Mouse (Mus musculus) spleen, postnatal 4 days (tissue): ENCODE results near the gene Npy4r.
A peak's percentile ranks its signal among the peaks of the same experiment; 100 is the strongest.

ENCODE experiments used
- DNase-seq, 2 experiments: peaks; one replicate each; pipeline ENCODE4 v3.0.0; 2022; ENCODE audit warnings: low spot score in 2 of 2

The Npy4r gene

DNA sequence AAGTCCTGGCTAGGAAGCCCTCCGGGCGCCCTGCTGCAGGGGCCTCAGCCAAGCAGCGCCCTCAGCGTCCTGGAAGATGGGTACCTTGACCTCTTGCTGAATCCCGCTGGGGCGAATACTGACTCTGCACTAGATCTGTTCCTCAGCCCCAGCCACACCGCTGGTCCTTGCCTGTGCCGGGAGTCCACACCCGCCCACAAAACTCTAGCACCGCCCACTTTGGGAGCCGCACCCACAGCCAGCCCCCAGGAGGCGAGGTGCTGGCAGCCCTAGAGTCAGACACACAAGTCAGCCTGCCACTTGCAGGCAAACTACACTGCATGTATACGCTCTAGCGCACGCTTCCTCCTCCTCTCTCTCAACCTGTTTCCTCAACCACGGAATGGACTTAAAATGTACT is at the start of gene Npy4r:
Gene Npy4r, minus strand, starts transcription at position 148 of the 400 bp plus-strand sequence.
- DNase-seq = no peak

DNA sequence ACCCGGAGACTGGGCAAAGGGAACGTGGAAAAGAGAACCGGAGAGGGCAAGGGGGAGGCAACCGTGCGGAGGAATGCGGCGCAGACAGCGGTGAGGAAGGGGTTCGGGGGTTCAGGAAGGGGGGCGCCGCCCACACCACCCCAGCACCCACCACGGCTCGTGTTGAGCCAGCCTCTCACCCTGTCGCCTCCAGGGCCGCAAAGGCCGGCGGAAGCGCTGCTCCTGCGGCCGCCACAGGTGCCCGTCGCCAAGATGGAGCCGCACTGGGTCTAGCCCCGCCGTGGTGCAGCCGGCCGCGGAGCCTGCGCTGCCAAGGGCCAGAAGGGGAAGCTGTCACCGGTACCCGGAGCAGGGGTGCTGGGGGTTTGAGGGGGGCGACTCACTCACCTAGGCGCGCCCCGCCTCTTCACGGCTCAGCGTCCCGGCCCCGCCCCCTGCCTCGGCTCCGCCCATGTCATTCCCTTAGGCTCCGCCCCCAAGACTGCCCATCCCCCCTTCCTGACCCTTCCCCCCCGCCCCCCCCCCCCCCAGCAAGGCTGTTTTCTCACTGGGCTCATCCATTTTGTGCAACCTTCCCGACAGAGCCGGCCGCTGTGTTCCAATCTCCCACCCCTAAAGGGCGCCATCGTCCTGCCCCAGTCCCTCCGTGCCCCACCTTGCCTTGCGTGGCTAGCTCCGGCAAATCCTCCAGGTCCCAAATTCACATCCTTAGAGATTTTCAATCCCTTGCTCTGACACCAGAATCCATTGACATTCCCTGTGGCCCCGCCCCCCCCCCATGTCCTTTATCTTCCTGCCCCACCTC is 49.1 kb upstream of the Npy4r start, which contains the start of gene Gprin2:
Gene Gprin2, minus strand, starts transcription at position 423 of the 805 bp plus-strand sequence.
- DNase-seq = peak in 1 of 2 experiments; percentile 67

DNA sequence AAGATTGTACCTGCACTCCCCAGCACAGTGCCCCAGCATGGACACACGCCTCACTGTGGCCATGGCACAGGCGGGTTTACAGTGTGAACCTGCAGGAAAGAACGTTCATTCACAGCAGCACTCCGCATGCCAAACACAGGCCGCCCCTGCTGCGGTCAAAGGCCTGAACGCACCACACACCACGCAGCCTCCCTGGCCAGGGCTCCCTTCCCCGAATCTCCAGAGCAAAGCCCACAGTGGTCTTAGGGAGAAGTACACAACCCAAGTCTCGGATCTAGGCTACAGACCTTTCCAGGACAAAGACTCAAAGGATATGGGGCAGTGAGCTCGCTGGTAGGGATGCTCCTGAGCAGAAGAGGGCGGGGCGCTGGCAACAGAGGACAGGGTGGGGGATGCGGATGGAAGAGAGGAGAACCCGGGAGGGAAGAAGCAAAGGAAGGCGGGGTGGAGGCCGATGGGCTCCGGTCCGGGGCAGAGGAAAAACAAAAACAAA is 48.5 kb upstream of the Npy4r start:
- DNase-seq = no peak

DNA sequence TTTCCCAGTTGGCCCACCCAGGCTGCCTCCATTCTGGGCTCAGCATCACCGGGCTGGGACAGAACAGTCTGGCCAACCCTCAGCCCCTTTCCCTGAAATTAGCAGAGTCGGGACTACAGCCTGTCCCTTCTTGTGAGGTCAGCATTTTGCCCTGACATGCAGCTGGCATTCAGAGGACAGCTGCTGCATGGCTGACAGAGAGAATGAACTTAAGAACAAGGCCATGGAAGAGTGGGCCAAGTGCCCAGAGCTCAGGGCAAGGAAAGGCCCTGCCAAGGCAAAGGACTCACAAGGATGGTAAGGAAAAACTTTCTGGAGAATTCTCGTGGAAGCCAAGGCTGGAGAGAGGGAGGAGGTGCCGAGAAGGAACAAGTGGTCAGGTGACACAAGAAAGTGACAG is 44.4 kb upstream of the Npy4r start:
- no peak for DNase-seq

DNA sequence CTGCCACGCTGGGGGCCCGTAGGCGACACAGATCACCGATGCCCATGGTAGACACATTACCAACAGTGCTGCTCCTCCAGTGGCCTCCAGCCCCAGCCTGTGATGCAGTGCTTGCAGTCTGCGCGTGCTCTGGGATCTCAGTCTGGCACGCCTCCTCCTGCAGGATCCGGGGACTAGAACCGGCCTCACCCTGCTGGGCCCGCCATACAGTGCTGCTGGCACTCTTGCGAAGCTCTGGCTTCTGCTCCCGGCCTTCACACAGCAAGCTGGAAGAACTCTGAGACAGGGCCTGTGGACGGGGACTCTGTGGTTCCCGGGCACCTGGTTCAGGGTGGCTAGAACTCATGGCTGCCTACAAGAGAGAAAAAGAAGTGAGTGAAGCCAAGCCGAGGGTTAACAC is 43.2 kb upstream of the Npy4r start:
- DNase-seq = no peak

DNA sequence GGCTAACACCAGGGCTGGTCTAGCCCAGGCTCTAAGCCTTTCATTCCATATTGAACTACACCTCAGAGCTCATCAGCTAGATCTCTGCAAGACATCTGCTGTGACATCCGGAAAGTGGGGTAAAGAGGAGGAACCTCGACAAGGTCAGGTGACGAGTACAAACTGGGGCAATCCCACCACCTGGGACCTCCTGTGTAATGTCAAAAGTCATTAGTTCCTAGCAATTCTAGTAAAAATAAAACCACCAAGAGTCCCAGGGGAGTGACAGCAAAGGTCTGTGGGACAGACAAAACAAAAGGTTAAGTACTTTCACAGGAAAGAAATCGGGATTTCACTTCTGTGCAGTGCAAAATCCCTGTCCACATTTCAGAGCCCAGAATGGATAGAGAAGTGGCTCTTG is 41.6 kb upstream of the Npy4r start:
- no peak for DNase-seq

DNA sequence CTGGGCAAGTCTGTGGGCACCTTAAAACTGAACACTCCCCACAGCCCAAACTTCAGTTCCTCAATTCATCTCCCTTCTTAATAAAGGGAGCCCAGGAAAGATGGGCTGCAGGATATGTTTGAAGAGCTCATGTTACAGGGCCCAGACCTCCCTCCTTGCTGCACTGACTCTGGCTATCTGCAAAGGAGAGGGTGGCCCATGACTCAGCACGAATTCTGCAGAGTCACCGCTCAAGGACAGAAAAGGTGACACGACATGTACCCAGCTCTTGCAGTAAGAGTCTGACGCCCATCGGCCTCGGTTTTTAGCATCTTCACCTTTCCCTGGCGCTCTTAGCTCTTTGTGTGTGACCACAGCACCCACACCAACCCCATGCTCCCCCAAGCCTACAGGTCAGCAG is 38.1 kb upstream of the Npy4r start:
- no peak for DNase-seq

DNA sequence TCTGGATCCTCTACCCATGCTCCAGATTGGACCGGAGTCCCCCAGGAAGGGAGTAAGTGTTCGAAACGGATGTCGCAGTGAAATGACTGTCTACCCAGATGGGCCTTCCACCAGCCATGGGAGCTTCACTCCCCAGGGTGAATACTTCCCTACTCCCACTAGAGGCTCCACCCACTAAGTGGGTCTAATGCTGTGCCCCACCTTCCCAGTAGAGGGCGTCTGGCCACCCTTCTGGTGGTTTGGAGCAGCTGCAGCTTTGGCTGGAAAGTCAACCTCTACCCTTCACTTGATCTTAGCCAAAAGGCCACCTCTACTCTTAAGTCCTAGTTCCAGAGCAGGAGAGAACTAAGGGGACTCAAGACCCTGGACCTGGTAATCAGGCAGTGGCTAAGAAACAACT is 36.3 kb upstream of the Npy4r start:
- peak; percentile 49 to 69 for DNase-seq

DNA sequence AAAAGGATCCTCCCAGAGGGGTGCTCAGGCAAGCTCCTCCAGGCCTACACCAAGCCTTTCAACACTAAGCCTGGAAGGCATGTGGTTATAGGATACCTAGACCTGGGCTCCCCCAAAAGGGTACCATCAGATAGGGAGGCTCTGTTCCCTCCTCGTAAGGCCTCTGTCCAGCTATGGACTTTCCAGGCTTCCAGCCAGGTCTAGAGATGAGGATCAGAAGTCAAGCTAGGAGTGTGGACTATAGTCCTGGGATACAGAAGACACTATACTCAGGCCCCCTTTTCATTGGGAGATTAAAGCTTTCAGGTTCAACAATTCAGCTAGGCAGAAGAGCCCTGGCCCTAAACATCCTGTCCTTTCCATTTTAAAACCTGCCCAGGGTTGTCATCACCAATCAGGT is 30.8 kb upstream of the Npy4r start:
- DNase-seq = no peak

DNA sequence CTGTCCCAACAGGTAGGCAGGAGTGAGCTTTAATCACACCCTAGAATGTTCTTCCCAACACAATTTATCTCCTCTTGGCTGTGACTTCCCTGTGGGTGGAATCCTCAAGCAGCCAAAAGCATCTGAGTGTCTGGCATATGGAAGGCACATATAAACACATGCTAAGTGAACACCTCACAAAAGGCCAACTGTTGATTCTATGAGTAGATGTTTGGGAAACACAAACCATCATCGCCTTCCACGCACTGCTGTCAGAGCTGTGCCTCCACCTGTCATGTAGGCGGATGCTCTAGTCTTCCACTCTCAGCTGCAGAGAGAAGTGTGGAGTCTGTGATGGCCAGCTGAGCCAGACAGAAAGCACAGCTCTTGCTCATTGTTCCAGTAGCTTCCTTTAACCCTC is 27.1 kb upstream of the Npy4r start:
- no peak for DNase-seq

DNA sequence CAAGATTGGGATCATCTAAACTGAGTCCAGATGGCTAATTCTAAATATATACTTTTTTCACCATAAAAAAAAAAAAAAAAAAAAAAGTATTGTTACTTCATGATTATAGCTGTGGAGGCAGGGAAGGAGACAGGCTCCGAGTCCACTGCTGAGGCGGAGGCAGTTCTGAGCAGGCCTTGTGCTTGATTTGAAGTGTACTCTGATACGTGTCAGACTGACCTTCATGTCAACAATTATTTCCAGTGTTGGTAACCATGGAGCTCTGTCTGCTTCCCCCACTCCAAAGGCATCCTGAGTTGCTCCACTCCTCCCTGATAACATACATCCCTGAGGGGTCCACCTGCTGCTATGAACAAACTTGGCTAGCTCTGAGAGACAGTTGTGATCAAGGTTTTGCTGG is 18.8 kb upstream of the Npy4r start:
- no peak for DNase-seq

DNA sequence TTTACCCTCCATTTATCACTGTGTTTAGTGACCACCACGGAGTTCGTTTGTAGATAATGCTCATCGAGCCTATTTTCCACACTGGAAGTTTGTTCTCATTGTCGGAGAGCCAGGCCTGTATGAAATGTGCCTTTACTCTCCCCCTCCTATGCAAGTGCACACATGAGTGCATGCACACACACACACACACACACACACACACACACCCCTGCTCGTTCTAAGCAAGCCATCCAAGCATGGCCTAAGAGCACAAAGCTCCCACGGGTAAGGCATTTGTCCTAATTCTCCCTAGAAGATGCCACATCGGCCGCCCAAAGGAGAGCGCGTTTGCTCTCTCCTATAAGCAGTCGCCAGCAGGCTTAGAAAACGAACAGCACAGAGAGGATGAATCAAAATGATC is 3.5 kb upstream of the Npy4r start:
- no peak for DNase-seq

DNA sequence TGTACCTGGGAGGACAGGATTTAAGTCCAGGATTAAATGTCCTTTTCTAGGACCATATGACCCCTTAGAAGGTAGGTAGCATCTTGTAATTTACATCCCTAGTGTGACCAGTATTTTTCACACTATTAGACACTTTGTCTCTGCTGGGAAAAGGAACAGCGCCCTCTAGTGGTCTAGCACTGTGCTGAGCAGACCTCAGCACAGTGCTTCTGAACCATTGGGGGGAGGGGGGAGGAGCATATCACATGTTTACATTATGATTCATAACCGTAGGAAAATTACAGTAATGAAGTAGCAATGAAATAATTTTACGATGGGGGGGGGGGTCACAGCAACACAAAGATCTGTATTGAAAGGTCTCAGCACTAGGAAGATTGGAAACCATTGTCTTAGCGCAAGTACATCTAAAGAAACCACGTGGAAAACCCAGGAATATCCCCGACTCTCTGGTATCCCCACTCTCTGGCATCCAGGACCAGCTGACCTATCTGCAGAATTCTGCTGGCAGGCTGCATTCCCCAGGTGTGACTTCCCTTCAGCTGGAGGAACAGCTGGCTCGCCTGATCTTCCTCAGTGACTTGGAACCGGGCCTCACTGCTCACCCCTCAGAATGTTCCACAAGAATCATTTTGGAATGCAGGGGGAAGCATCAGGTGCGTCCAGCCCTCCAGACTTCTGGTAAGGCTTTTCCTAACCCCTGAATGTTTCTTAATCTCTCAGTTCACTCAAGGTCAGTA is 2.5 kb upstream of the Npy4r start:
- no peak for DNase-seq

DNA sequence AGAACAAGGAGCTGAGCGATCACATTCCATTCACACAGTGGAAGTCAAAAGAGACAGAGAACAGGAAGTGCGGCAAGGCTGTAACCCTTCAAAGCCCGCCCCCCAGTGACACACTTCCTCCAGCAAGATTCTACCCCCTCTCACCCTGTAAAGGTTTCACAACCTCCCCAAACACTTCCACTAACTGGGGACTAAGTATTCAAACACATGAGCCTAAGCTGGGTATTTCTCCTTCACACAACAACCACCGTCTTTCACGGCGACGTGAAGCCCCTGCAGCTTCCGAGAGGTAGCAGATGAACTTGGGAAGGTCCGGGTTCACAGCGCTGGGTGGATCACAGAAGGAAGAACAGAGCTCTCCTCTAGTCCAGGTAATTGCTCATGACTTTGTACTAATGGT is 9.4 kb downstream of the Npy4r start:
- DNase-seq = no peak

DNA sequence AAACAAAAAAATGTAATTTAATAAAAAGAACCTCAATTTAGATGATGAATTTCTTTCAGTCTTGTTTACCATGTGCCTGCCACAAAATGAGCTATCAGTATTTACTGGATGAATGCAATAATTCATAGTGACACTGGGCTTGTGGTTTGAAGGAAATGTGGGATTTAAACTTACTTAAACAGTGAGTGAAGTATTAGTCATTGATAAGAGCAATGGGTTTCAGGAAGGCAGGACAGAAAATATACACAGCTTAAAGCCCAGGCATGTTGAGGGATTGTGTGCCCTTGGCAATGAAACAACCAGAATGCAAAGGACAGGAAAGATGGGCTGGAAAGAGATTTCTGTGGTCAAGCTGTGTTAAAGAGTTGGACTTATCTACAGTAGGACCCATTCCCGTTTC is 10.0 kb downstream of the Npy4r start:
- DNase-seq = no peak

DNA sequence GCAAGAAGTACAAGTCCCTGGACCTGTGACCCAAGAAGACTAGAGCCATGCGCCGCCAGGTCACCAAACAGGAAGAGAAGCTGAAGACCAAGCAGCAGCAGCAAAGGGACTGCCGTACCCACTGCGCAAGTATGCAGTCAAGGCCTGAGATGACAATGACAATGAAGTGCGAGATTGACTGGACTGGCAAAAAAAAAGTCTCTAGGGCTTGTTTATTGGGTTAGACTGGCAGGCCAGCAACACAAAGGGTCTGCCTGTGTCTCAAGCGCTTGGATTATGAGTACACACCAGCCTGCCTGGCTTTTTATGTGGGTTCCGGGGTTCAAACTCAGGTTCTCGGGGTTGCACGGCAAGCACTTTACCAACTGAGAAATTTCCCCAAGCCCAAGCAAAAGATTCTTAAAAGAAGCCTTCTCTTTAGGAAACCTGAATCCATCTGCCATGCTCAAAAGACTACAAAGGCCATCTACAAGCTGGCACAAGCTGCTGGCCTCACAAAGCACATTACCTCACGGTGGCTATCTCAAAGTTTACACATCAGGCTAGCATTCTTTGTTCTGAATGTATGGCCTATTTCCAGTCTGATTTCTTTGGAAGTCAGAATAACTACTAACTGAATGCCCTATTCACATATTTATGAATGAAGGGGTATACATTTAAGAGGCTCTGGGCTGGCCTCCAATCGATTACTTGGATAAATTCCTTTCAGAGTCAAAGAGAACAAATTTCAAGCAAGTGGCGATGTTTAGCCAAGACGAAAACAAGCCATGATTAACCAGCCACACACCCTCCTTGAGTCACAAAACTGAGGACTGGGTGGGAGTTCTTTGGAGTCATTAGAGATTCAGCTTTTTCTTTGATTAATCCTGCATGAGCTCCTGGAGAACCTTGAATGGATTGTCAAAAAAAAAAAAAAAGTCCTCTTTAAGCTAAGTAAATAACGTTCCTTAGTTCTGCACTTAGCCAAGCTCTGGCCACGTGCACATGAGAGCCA is 12.3 kb downstream of the Npy4r start:
- no peak for DNase-seq

DNA sequence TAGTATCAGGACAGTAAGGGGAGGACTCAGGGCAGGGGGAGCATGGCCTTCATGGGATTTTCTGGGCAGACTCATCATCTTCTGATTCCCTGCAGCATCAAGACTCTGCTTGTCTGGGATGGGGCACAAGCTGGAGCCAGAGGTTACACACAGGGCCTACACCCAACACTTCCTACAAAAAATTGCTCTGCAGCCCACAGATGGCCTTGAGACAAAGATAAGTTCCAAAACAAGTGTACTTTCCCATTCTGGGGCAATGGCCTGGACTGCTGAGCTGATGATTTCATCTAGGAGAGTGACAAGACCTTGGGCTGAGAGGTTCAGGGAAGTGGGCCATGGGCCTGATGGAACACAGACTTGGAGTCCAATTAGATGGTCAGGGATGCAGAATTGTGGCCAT is 16.9 kb downstream of the Npy4r start:
- DNase-seq = peak in 1 of 2 experiments; percentile 36

DNA sequence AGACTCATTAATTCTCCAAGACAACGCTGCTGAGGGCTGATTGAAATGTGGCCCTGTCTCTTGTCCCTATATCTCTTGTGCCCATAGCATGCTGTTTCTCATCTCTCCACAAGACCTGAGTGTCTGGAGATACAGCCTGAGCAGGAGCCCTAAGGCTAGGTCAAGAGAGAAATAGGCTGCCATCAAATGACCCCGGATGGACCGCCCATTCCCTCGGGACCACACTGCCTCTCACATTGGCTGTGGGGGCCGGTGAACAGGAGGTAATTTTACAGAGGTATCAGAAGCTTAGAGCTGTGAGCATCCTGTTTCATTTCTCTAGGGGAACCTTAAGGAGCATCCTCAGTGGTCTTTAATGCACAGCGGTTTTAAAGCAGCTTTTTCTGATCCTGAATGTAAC is 21.1 kb downstream of the Npy4r start:
- peak in 1 of 2 experiments; percentile 34 for DNase-seq

DNA sequence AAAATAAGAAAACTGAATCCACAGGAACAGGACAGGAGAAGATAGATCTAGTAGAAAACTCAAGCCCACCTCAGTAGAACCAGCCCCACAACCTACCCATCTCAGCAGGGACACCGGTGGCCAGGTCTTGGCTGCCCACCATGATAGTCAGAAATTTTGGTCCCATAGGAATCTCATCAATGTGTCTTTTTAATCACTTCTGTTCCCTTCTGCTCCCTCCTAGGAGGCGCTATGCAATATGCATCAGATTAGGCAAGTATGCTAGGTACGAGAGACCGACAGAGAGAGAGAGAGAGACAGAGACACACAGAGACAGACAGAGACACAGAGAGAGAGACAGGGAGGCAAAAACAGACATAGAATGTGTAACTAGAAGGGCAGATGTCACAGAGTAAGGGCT is 30.6 kb downstream of the Npy4r start:
- no peak for DNase-seq

DNA sequence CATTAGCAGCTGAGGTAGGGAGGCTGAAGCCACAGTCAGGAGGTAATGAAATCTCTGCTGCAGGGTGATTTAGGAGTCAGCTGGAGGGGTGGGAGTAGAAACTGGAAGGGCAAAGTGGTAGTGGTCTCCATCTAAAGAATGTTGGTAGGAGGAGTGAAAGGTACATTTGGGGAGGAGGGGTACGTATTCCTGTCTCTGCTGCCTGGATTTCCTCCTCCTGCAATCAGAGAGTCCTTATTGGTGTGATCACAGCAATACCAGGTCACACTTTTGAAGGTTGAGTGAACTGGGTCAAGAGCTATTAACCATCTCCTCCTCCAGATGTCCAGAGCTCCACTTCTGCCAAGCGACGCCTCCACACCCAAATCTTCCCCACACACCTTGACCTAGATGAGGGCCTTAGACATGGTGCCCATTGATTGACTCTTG is 31.4 kb downstream of the Npy4r start:
- peak in 1 of 2 experiments; percentile 34 for DNase-seq

DNA sequence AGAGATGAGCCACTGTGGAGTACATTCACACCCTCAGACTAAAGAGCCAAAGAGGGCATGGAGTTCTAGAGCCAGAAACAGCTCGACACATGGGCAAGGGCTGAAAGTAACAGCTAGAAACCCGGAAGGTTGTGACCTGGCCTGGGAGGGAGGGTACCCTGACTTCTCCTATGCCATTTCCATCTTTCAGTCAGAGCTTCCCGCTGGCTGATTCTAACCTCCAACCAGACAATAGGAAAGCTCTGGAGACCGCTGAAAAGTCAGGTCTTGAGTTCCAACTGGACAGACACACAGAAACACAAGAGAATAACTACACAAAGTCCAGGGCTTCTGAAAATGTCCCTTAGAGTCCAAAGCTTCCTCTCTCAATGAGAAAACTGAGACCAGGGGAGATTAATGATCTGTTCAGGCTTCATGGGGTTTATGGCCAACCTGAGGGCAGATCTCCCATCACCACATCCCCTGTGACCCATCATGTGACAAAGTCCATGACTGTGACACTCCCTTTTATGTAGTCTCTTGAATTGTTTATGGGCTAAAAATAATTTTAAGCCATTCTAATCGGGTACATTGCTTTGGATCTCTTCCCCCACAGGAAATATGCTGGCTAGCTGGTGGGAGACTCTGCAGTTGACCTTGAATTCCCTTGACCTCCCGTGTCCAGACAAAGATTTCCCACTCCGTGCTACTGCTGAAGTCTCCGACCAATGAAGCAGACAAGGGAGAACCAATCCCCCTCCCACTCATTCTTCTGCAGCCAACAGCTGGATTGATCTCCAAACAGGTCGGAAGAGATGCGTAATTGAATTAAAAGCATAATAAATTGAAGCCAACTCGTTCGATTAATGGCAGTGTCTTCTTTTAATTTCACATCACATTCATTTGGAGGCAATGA is 32.0 kb downstream of the Npy4r start:
- DNase-seq = peak in 1 of 2 experiments; percentile 40
